Mouse (Mus musculus) c-Kit-positive CD71-positive TER-119-positive erythroid progenitor cells, embryonic 14.5 days (primary cell): ENCODE data around the gene Pirb.
"Not testable (repeated sequence)": the region's sequence is repeated elsewhere in the genome, so short reads cannot be mapped to it uniquely, and the experiment has no call there.

Experiments used
- DNase-seq: peaks from one replicate; pipeline ENCODE4 v3.0.0-alpha.2; 2013; ENCODE audit warnings: low spot score

Pirb gene

DNA sequence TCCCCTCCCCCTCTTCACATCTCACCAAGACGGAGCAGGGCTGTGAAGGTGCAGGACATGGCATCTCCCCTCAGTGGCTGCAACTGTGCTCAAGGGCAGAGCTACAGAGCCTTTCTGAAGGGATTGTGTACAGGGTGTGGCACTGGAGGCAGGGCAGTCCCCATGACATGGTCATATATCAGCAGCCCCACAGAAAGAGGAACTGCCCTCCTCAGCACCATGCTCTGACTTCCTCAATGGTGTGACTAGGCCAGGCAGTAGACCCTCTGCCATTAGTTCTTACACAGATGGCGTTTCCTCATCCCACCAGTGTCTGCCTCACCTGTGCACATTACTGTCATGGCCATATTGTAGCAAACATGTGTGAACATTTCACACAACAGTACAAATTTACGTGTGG is at the start of gene Pirb:
TSS of gene Pirb (minus strand) at position 124 of the 400 bp plus-strand sequence.
- DNase-seq, result not testable (repeated sequence)

DNA sequence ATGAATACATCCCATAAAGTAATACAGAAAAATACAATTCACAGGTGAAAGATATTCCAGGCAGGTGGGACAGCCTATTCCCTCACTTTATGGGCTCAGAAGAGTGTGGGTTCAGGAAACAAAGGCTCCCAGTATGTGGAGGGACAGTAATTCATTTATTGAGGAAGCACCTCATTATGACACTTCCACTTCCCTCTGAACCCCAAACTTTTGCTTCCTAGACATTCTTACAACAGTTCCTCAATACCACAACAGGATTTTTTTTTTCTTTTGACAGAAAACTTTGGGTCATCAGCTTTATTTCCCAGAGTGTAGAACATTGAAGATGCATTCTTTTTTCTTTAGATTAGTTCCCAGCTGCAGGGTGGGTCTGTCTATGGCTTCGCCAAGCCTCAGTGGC is 12.5 kb upstream of the Pirb start:
- not testable (repeated sequence) for DNase-seq

DNA sequence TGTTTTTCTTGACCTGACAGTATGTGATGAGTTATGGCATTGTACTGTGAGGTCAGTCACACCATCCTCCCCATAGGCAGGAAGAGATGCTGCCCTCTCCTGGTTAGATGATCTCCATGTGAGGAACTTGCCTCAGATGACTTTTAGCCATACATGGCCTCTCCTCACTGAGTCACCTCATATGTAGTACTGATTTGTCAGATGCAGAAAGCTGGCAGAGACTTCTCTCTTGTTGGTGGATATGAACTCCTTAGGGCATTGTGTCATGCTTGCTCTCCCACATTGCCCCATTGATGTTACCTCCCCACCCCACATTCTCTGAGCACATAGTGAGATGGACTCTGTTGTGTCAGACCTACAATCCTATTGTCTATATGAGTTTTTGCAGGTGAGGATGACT is 5.3 kb upstream of the Pirb start:
- DNase-seq, result not testable (repeated sequence)

- DNase-seq, result no peak
These were observed 4.9 kb downstream of the Pirb start for GRCm38 (mm10) chr7:3715249-3715648.

- no peak for DNase-seq
These were observed 7.8 kb downstream of the Pirb start for GRCm38 (mm10) chr7:3712264-3712942.

DNA sequence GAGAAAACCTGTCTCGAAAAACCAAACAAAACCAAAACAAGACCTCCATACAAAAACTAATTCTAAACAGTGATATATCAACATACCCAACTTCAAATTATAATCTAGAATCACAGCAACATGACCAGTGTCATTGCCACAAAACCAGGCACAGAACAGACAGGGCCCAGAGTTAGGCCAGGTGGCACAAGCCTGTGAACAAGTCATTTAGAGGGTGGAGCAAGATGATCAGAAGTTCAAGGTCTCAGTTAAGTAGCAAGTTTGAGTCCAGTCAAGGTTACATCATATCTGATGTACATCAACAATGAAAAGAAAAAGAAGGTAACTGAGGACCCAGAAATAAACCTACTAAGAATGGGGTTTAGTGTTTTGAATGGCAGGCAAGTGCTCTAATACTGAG is 11.2 kb downstream of the Pirb start:
- DNase-seq, result no peak

- not testable (repeated sequence) for DNase-seq
These were observed 11.7 kb downstream of the Pirb start for GRCm38 (mm10) chr7:3708447-3708980.

DNA sequence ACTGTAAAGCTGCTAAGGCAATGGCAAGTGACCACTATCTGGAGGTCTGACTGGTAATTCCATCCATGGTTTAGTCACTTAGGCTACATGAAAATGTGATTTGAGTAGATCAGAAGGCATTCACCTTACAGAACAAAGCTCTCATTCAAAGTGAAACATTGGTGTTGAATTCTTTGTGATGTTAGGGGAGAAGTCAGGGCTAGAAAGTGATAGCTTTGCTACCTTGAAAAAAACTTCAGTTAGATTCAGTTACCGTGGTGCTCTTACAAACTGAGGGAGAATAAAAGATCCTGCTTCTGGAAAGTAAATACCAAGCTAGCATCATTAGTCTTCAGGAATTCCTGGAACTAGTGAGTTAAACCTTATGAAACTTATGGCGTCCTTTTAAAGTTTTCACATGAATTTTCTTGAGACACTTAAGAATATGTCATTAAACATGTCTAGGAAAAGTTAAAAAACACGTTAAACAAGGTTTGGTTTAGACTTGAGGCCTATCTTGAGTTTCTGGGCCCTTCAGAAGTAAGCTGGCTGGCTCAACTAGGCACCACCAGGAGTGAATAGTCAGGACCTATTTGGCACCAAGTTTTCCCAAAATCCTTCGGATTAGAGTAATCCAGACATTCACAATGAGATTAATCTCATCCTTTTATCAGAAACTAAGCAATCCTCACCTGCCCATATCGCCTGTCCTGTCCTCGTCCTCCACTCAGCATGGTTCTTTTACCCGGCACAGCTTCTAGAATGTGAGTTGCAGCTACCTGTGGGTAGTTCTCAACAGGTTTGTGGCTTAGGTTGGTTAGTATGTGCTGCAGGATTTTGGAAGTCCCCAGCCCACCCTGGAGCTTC is 12.4 kb downstream of the Pirb start:
- no peak for DNase-seq

- peak; percentile 44 for DNase-seq
These were observed 13.2 kb downstream of the Pirb start for GRCm38 (mm10) chr7:3707027-3707426.

- DNase-seq, result no peak
These were observed 13.8 kb downstream of the Pirb start for GRCm38 (mm10) chr7:3706343-3706934.

DNA sequence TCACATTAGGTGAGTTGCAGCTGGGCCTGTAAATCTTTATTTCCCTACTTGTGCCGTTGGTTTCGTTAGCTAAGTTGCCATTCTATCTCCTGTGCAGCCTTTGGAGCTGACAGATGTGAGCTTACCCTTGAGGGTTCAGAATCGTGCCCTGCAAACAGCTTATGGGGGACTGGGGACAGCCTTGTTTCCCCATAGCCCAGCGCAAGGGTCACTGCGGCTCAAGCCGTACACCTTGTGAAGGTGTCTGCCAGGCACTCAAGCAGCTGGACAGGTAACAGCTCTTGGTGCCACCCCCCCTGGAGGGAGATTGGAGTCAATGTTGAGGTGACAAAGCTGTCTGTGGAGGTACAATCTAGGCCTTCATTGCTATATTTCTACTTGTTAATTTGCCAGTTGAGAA is 14.3 kb downstream of the Pirb start:
- DNase-seq, result no peak

DNA sequence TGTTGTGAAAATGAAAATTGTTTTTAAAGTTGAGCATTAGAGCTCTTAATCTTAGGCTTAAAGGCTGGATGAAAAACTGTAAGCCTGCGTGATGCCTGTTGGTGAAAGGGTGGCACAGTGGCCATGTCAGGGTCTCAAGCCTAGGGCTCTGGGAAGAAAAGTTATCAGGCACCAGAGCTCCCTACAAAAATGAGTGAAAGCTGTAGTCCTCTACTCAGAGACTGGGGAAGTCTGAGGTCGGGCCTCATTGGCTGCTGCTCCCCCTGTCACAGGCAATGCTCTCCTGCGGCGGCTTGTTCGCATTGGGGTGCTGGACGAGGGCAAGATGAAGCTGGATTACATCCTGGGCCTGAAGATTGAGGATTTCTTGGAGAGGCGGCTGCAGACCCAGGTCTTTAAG is 14.7 kb downstream of the Pirb start:
- DNase-seq, result not testable (repeated sequence)

- DNase-seq, result no peak
These were observed 15.7 kb downstream of the Pirb start for GRCm38 (mm10) chr7:3704475-3704874.

GRCm38 (mm10) chr7:3703879-3704441 is 16.2 kb downstream of the Pirb start, which contains the start of gene Rps9:
TSS of gene Rps9 (plus strand) at chr7:3703993.
- peak; percentile 97 for DNase-seq

DNA sequence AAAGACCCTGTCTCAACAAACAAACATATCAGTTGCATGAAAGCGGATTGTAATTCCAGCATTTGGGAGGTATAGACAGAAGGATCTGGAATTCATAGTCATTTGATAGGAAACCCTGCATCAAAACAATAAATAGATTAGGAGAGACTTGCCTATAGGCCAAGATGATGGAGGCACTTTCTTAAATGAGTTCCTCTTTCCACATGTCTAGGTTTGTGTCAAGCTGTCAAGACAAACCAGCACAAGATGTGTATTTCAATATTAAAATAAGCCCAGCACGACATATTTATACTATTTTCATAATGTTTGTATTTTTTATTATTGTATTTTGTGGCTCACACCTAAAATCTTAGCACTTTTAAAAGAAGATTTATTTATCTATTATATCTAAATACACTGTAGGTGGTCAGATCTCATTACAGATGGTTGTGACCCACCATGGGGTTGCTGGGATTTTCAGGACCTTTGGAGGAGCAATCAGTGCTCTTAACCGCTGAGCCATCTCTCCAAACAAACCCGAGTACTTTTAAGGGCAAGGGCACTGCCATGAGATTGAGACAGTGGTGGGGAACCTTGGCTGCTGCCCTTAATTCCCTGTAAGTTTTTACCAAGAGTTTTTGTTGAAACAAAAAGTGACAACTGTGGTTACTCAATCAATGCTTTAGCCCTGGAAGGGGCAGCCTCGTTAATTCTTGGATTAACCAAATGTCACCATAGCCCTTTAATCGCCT is 16.9 kb downstream of the Pirb start:
- DNase-seq, result no peak

DNA sequence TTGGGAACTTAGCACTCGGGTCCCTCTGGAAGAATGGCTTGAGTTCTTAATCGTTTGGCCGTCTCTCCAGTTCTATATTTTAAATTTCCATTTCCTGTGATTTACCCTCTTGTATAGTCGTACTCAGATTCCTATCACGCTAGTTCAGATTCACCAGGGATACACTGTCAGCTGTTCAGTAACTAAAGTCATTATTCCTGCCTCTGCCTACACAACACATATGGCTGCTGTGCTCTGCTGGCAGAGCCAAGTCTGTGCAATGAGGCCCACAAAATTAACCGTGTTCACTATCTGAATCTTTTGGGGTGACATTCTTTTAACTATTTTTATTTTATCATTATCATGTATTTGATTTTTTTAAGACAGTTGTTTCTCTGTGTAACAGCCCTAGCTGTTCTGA is 21.7 kb downstream of the Pirb start:
- DNase-seq, result no peak

- DNase-seq, result not testable (repeated sequence)
These were observed 25.3 kb downstream of the Pirb start for GRCm38 (mm10) chr7:3694949-3695305.

DNA sequence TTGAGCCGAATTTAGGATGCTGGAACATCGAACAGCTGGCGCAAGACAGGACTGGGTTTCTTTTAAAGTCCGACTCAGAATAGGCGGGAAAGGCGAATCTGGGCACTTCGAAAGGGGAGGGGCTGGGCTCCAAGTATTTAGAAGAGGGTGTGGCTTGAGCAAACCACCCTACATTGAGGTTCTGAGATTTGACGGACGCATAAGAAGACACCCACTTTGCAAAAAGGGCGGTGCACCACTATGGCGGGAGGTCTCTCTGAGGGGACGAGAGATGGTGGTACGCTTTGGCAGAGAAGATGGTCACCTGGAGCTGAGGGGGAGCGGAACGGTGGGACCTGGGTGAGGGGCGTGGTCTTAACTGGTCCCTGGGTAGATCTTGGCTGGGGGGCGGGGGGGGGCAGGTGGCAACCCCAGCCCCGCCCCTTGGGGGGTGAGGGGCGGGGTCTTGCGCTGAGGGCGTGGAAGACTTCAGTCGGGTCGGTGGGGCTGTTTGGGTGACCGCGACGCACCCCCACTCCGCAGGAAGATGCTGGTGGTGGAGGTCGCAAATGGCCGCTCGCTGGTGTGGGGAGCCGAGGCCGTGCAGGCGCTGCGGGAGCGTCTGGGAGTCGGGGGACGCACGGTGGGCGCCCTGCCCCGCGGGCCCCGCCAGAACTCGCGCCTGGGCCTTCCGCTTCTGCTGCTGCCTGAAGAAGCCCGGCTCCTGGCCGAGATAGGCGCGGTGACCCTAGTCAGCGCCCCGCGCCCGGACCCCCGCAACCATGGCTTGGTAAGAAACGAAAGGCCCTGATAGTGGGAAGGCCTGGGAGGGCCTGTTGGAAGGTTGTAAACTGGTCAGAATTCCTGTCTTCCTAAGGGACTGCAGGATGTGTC is 25.9 kb downstream of the Pirb start:
- DNase-seq, result peak; percentile 56

DNA sequence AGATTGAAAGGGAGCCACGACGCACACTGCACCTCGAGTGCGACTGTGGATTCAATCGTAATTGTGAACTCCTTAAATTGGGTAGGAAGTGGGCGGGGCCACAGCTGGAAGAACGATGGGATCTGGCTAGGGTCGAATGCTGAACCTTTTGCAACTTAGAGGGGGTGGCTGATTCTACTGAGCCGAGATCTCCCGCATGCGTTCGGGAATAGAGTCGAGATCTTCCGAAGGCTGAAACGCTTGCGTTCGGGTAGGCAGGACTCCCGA is 26.4 kb downstream of the Pirb start:
- DNase-seq, result no peak

GRCm38 (mm10) chr7:3692987-3693808 is 27.0 kb downstream of the Pirb start, which contains the start of gene Mboat7:
TSS of gene Mboat7 (minus strand) at chr7:3693523.
- DNase-seq, result peak; percentile 93
